Mouse (Mus musculus): Measurements from ENCODE around the gene Polk.

Polk gene

GRCm38 (mm10) chr13:96528776-96529175 lies 13.6 kb downstream of the Polk start:
- no peak for DNase-seq (ENCODE audit: low spot score)

GRCm38 (mm10) chr13:96527856-96528255 lies 14.5 kb downstream of the Polk start:
- no peak for DNase-seq (ENCODE audit: low spot score)

- no peak for DNase-seq (ENCODE audit: low spot score)
These were observed 15.4 kb downstream of the Polk start for GRCm38 (mm10) chr13:96527022-96527421.

- no peak for DNase-seq (ENCODE audit: low spot score)
These were observed 21.1 kb downstream of the Polk start for GRCm38 (mm10) chr13:96521294-96521693.

- DNase-seq (ENCODE audit: low spot score) = no peak
These were observed 25.0 kb downstream of the Polk start for GRCm38 (mm10) chr13:96517335-96517734.

GRCm38 (mm10) chr13:96516249-96516648 lies 26.1 kb downstream of the Polk start:
- no peak for DNase-seq (ENCODE audit: low spot score)

GRCm38 (mm10) chr13:96514154-96514942 lies 28.0 kb downstream of the Polk start:
- no peak for DNase-seq (ENCODE audit: low spot score)

GRCm38 (mm10) chr13:96511893-96512292 lies 30.5 kb downstream of the Polk start:
- DNase-seq (ENCODE audit: low spot score) = no peak

- DNase-seq (ENCODE audit: low spot score) = no peak
These were observed 31.1 kb downstream of the Polk start for GRCm38 (mm10) chr13:96511262-96511661.

GRCm38 (mm10) chr13:96510635-96511034 lies 31.7 kb downstream of the Polk start:
- no peak for DNase-seq (ENCODE audit: low spot score)

- no peak for DNase-seq (ENCODE audit: low spot score)
These were observed 34.8 kb downstream of the Polk start for GRCm38 (mm10) chr13:96507541-96507940.

- no peak for DNase-seq (ENCODE audit: low spot score)
These were observed 36.1 kb downstream of the Polk start for GRCm38 (mm10) chr13:96506313-96506712.

- no peak for DNase-seq (ENCODE audit: low spot score)
These were observed 36.7 kb downstream of the Polk start for GRCm38 (mm10) chr13:96505661-96506060.

- DNase-seq (ENCODE audit: low spot score) = no peak
These were observed 42.5 kb downstream of the Polk start for GRCm38 (mm10) chr13:96499891-96500290.

GRCm38 (mm10) chr13:96496630-96497029 lies 45.7 kb downstream of the Polk start:
- no peak for DNase-seq (ENCODE audit: low spot score)

- no peak for DNase-seq (ENCODE audit: low spot score)
These were observed 51.9 kb downstream of the Polk start, which contains the start of gene Gm17622 for GRCm38 (mm10) chr13:96490433-96490832. TSS of gene Gm17622 (plus strand) at chr13:96490733.

GRCm38 (mm10) chr13:96487968-96488367 lies 54.4 kb downstream of the Polk start:
- no peak for DNase-seq (ENCODE audit: low spot score)

- DNase-seq (ENCODE audit: low spot score) = no peak
These were observed 55.1 kb downstream of the Polk start for GRCm38 (mm10) chr13:96487230-96487629.

- DNase-seq (ENCODE audit: low spot score) = no peak
These were observed 63.4 kb downstream of the Polk start for GRCm38 (mm10) chr13:96478991-96479390.

GRCm38 (mm10) chr13:96477226-96477625 lies 65.2 kb downstream of the Polk start:
- no peak for DNase-seq (ENCODE audit: low spot score)

- DNase-seq (ENCODE audit: low spot score) = no peak
These were observed 71.4 kb downstream of the Polk start, which contains the start of gene Ankdd1b for GRCm38 (mm10) chr13:96470957-96471356. TSS of gene Ankdd1b (minus strand) at chr13:96471198.

GRCm38 (mm10) chr13:96470556-96470955 lies 71.8 kb downstream of the Polk start:
- DNase-seq (ENCODE audit: low spot score) = no peak

GRCm38 (mm10) chr13:96468678-96469077 lies 73.7 kb downstream of the Polk start:
- DNase-seq (ENCODE audit: low spot score) = no peak

- no peak for DNase-seq (ENCODE audit: low spot score)
These were observed 77.1 kb downstream of the Polk start for GRCm38 (mm10) chr13:96465315-96465714.
